Mouse (Mus musculus) brain, adult 2 months (tissue): ENCODE measurements at regions not wholly inside any gene's neighbourhood (a gene's known extent, or its start where the extent isn't known, plus 50 kb on each side); places are given as distances from the start of the nearest gene placed in this dataset.
"Not testable (repeated sequence)": the region's sequence is repeated elsewhere in the genome, so short reads cannot be mapped to it uniquely, and the experiment has no call there.

Source experiments
- DNase-seq: peaks from one replicate; pipeline ENCODE4 v3.0.0; 2011; ENCODE audit warnings: low read depth, low spot score

- DNase-seq = peak; percentile 13
Measured at GRCm38 (mm10) chr10:6262029-6262428, 339.8 kb upstream of the Rgs17 start.

- no peak for DNase-seq
Measured at GRCm38 (mm10) chr10:6265662-6266061, 343.5 kb upstream of the Rgs17 start.

- no peak for DNase-seq
Measured at GRCm38 (mm10) chr10:6291388-6291787, 369.2 kb upstream of the Rgs17 start.

- peak; percentile 91 for DNase-seq
Measured at GRCm38 (mm10) chr10:6296621-6297020, 374.4 kb upstream of the Rgs17 start.

- DNase-seq = no peak
Measured at GRCm38 (mm10) chr10:6297796-6298195, 375.6 kb upstream of the Rgs17 start.

GRCm38 (mm10) chr10:6298682-6299081 lies 376.5 kb upstream of the Rgs17 start:
- DNase-seq = peak; percentile 64

GRCm38 (mm10) chr10:6301514-6301913 lies 379.3 kb upstream of the Rgs17 start:
- DNase-seq = peak; percentile 68

GRCm38 (mm10) chr10:6309351-6309750 lies 387.2 kb upstream of the Rgs17 start:
- DNase-seq = peak; percentile 26

GRCm38 (mm10) chr10:6341572-6341971 lies 416.7 kb upstream of the Oprm1 start:
- DNase-seq = peak; percentile 7

GRCm38 (mm10) chr10:6349216-6349615 lies 409.1 kb upstream of the Oprm1 start:
- DNase-seq = not testable (repeated sequence)

GRCm38 (mm10) chr10:6366182-6366581 lies 392.1 kb upstream of the Oprm1 start:
- no peak for DNase-seq

GRCm38 (mm10) chr10:6371666-6372065 lies 386.6 kb upstream of the Oprm1 start:
- no peak for DNase-seq

GRCm38 (mm10) chr10:6417336-6418105 lies 340.8 kb upstream of the Oprm1 start:
- DNase-seq = not testable (repeated sequence)

GRCm38 (mm10) chr10:6418234-6418633 lies 340.1 kb upstream of the Oprm1 start:
- DNase-seq = not testable (repeated sequence)

GRCm38 (mm10) chr10:6465824-6466223 lies 292.5 kb upstream of the Oprm1 start:
- DNase-seq = no peak

- no peak for DNase-seq
Measured at GRCm38 (mm10) chr10:6480350-6480749, 278.0 kb upstream of the Oprm1 start.

GRCm38 (mm10) chr10:6488605-6489004 lies 269.7 kb upstream of the Oprm1 start:
- peak; percentile 49 for DNase-seq

GRCm38 (mm10) chr10:6492694-6493093 lies 265.6 kb upstream of the Oprm1 start:
- peak; percentile 17 for DNase-seq

GRCm38 (mm10) chr10:6495081-6495480 lies 263.2 kb upstream of the Oprm1 start:
- DNase-seq = no peak

GRCm38 (mm10) chr10:6514269-6514668 lies 244.0 kb upstream of the Oprm1 start:
- no peak for DNase-seq

GRCm38 (mm10) chr10:6562516-6562915 lies 195.8 kb upstream of the Oprm1 start:
- no peak for DNase-seq

- DNase-seq = peak; percentile 37
Measured at GRCm38 (mm10) chr10:6578616-6579015, 179.7 kb upstream of the Oprm1 start.

GRCm38 (mm10) chr10:6585821-6586220 lies 172.5 kb upstream of the Oprm1 start:
- not testable (repeated sequence) for DNase-seq

GRCm38 (mm10) chr10:6590211-6590610 lies 168.1 kb upstream of the Oprm1 start:
- no peak for DNase-seq
